Mouse (Mus musculus): ENCODE results near the gene L3mbtl3.

- TF ChIP-seq CTCF (IDR thresholded peaks at IDR 0.05; ENCODE audit: low read depth, low read length) (no peak), POLR2A (IDR thresholded peaks at IDR 0.05; ENCODE audit: extremely low read depth, insufficient read depth, low read length) (no peak)
Measured at GRCm38 (mm10) chr10:26303485-26303884, 72.3 kb downstream of the L3mbtl3 start.

Data from liver, adult 2 months (tissue).